Mouse (Mus musculus) neural tube, embryonic 11.5 days (tissue): ENCODE results near the gene Fam25c. TPM values are rescaled to one million over a fixed set of nuclear protein-coding genes. Genes with fewer than 3 reads are reported as not detected.

Source experiments
- ATAC-seq: fragments of 200-750 bp; cut with Nextera tagmentation; 2 replicates; pipeline ENCODE4 v1.8.0; 2017; ENCODE audit warnings: moderate number of reproducible peaks, mild to moderate bottlenecking, moderate TSS enrichment, moderate library complexity; ENCODE audit not compliant: insufficient read depth, low FRiP score, low TSS enrichment
- DNase-seq: peaks from one replicate; pipeline ENCODE4 v3.0.0-alpha.2; 2015; ENCODE audit warnings: low spot score
- H3K27ac ChIP-seq: fragments of 300-500 bp; sonication (generic); 2 replicates; pipeline ENCODE4 v1.5.1; 2014; ENCODE audit warnings: low read depth, mild to moderate bottlenecking, low read length
- H3K27me3 ChIP-seq: fragments of 300-500 bp; sonication (generic); 2 replicates; pipeline ENCODE4 v1.6.1; 2014; ENCODE audit warnings: mild to moderate bottlenecking, low read length, mixed read lengths; ENCODE audit not compliant: control insufficient read depth, insufficient read depth
- H3K36me3 ChIP-seq: fragments of 300-500 bp; sonication (generic); 2 replicates; pipeline ENCODE4 v1.6.1; 2014; ENCODE audit warnings: mild to moderate bottlenecking, low read length, moderate library complexity, mixed read lengths; ENCODE audit not compliant: control insufficient read depth, insufficient read depth
- H3K4me1 ChIP-seq: fragments of 300-500 bp; sonication (generic); 2 replicates; pipeline ENCODE4 v1.6.1; 2014; ENCODE audit warnings: low read length, mixed read lengths; ENCODE audit not compliant: control insufficient read depth, insufficient read depth
- H3K4me2 ChIP-seq: fragments of 300-500 bp; sonication (generic); 2 replicates; pipeline ENCODE4 v1.6.1; 2014; ENCODE audit warnings: low read depth, mild to moderate bottlenecking, moderate library complexity
- H3K4me3 ChIP-seq: fragments of 300-500 bp; sonication (generic); 2 replicates; pipeline ENCODE4 v1.5.1; 2014; ENCODE audit warnings: low read depth, low read length
- H3K9ac ChIP-seq: fragments of 300-500 bp; sonication (generic); 2 replicates; pipeline ENCODE4 v1.6.1; 2014; ENCODE audit warnings: mild to moderate bottlenecking, low read length
- H3K9me3 ChIP-seq: fragments of 300-500 bp; sonication (generic); 2 replicates; pipeline ENCODE4 v1.6.1; 2016; ENCODE audit warnings: low read length; ENCODE audit not compliant: control insufficient read depth
- WGBS: fragments of 180-500 bp; shearing (Covaris S2); extraction: QIAGEN DNeasy Blood & Tissue Kit; methylation state at CpG from one replicate; pipeline ENCODE4 v1.1.7; 2014; 5-methylcytosine and 5-hydroxymethylcytosine counted together
- polyA plus RNA-seq: library from polyadenylated mRNA; unstranded; fragments of >200 nt; fragmentation: Nextera tagmentation; extraction: Ambion mirVana; gene quantifications from 2 replicates; pipeline ENCODE4 v1.2.1, GENCODE M21; 2014

Gene Fam25c
- polyA plus RNA-seq, 1 experiment from 2014 or later = not detected

GRCm38 (mm10) chr14:34347084-34347483 lies 8.1 kb downstream of the Fam25c start:
- no peak for DNase-seq
- WGBS = 92% methylated on average over 5 of the region's 5 CpGs
- H3K27me3 ChIP-seq = no peaks in the 10 kb centered on the region

GRCm38 (mm10) chr14:34345771-34346566 lies 9.3 kb downstream of the Fam25c start:
- WGBS = 54% methylated on average over 12 of the region's 12 CpGs
- Histone ChIP-seq H3K27me3 (no peaks in the 10 kb centered on the region), H3K36me3 (peaks cover 3% of the 10 kb centered on the region; the same call in 1 of the 2 replicates), H3K9ac (no peak overlapping the region), H3K9me3 (no peaks in the 10 kb centered on the region), H3K4me2 (no peak overlapping the region), H3K27ac (no peak overlapping the region), H3K4me3 (no peak overlapping the region), H3K4me1 (no peaks in the 10 kb centered on the region)
- peak; percentile 35; the same call in 1 of the 2 replicates for ATAC-seq
- DNase-seq = no peak

More at GRCm38 (mm10) chr14:34347084-34347483, 8.1 kb downstream of the Fam25c start:
- Histone ChIP-seq H3K9ac (no peak overlapping the region), H3K36me3 (no peaks in the 10 kb centered on the region; the same call in 1 of the 2 replicates), H3K4me3 (no peak overlapping the region), H3K27ac (no peak overlapping the region), H3K4me1 (no peaks in the 10 kb centered on the region), H3K9me3 (no peaks in the 10 kb centered on the region), H3K4me2 (no peak overlapping the region)
- ATAC-seq = no peak

GRCm38 (mm10) chr14:34344361-34344760 lies 10.9 kb downstream of the Fam25c start:
- Histone ChIP-seq H3K36me3 (peaks cover 3% of the 10 kb centered on the region; the same call in 1 of the 2 replicates), H3K4me1 (no peaks in the 10 kb centered on the region), H3K9me3 (no peaks in the 10 kb centered on the region), H3K4me3 (no peak overlapping the region), H3K9ac (no peak overlapping the region), H3K27me3 (no peaks in the 10 kb centered on the region), H3K4me2 (no peak overlapping the region), H3K27ac (no peak overlapping the region)
- DNase-seq (no peak), ATAC-seq (no peak)
- 87% methylated on average over 5 of the region's 5 CpGs for WGBS

- H3K27me3 ChIP-seq = no peaks in the 10 kb centered on the region
- H3K27ac ChIP-seq = no peak overlapping the region
- DNase-seq = no peak
- peaks cover 3% of the 10 kb centered on the region; the same call in 1 of the 2 replicates for H3K36me3 ChIP-seq
- no peak overlapping the region for H3K4me3 ChIP-seq
- no peaks in the 10 kb centered on the region for H3K9me3 ChIP-seq
- H3K9ac ChIP-seq = no peak overlapping the region
- 93% methylated on average over 4 of the region's 4 CpGs for WGBS
- no peaks in the 10 kb centered on the region for H3K4me1 ChIP-seq
- ATAC-seq = no peak
- H3K4me2 ChIP-seq = no peak overlapping the region
Measured at GRCm38 (mm10) chr14:34343078-34343477, 12.2 kb downstream of the Fam25c start.

GRCm38 (mm10) chr14:34341993-34342392 lies 13.2 kb downstream of the Fam25c start:
- Histone ChIP-seq H3K9me3 (no peaks in the 10 kb centered on the region), H3K9ac (no peak overlapping the region), H3K36me3 (peaks cover 3% of the 10 kb centered on the region; the same call in 1 of the 2 replicates), H3K27me3 (no peaks in the 10 kb centered on the region), H3K27ac (no peak overlapping the region), H3K4me2 (no peak overlapping the region), H3K4me1 (no peaks in the 10 kb centered on the region), H3K4me3 (no peak overlapping the region)
- DNase-seq (no peak), ATAC-seq (no peak)
- WGBS = 94% methylated on average over 4 of the region's 4 CpGs

GRCm38 (mm10) chr14:34339446-34339845 lies 15.8 kb downstream of the Fam25c start:
- H3K4me3 ChIP-seq = no peak overlapping the region
- no peaks in the 10 kb centered on the region for H3K9me3 ChIP-seq
- DNase-seq (no peak), ATAC-seq (no peak)
- H3K4me1 ChIP-seq = no peaks in the 10 kb centered on the region
- H3K9ac ChIP-seq = no peak overlapping the region
- peaks cover 12% of the 10 kb centered on the region; the same call in 1 of the 2 replicates for H3K36me3 ChIP-seq
- H3K27ac ChIP-seq = no peak overlapping the region
- no peak overlapping the region for H3K4me2 ChIP-seq
- no peaks in the 10 kb centered on the region for H3K27me3 ChIP-seq
- 76% methylated on average over 1 of the region's 1 CpGs for WGBS

- DNase-seq (no peak), ATAC-seq (no peak)
- no peaks in the 10 kb centered on the region for H3K9me3 ChIP-seq
- 92% methylated on average over 5 of the region's 5 CpGs for WGBS
- no peaks in the 10 kb centered on the region for H3K4me1 ChIP-seq
- H3K4me3 ChIP-seq = no peak overlapping the region
- H3K27ac ChIP-seq = no peak overlapping the region
- H3K27me3 ChIP-seq = no peaks in the 10 kb centered on the region
- no peak overlapping the region for H3K4me2 ChIP-seq
- H3K36me3 ChIP-seq = peaks cover 12% of the 10 kb centered on the region
- H3K9ac ChIP-seq = no peak overlapping the region
Measured at GRCm38 (mm10) chr14:34332476-34332875, 22.8 kb downstream of the Fam25c start.

- Histone ChIP-seq H3K4me1 (no peaks in the 10 kb centered on the region), H3K9ac (no peak overlapping the region), H3K27ac (no peak overlapping the region), H3K27me3 (no peaks in the 10 kb centered on the region), H3K36me3 (peaks cover 12% of the 10 kb centered on the region), H3K4me2 (no peak overlapping the region), H3K9me3 (no peaks in the 10 kb centered on the region), H3K4me3 (no peak overlapping the region)
- no peak for DNase-seq
- WGBS = 89% methylated on average over 3 of the region's 3 CpGs
- ATAC-seq = no peak
Measured at GRCm38 (mm10) chr14:34331886-34332285, 23.3 kb downstream of the Fam25c start.

GRCm38 (mm10) chr14:34330657-34331158 lies 24.5 kb downstream of the Fam25c start:
- H3K9ac ChIP-seq = no peak overlapping the region
- H3K27ac ChIP-seq = no peak overlapping the region
- H3K9me3 ChIP-seq = no peaks in the 10 kb centered on the region
- H3K27me3 ChIP-seq = no peaks in the 10 kb centered on the region
- peaks cover 7% of the 10 kb centered on the region for H3K36me3 ChIP-seq
- DNase-seq (no peak), ATAC-seq (no peak)
- WGBS = 91% methylated on average over 9 of the region's 9 CpGs
- no peak overlapping the region for H3K4me2 ChIP-seq
- H3K4me1 ChIP-seq = no peaks in the 10 kb centered on the region
- H3K4me3 ChIP-seq = no peak overlapping the region
